13 mouse cellular contexts compared by ENCODE assay signal in genomic region chr3:153715646-153716045, GRCm38 (mm10). TPM values are rescaled to one million over a fixed set of nuclear protein-coding genes. Genes with fewer than 3 reads are reported as not detected.
DNase-seq lines count a peak whose midpoint lies in the region; ATAC-seq and TF ChIP-seq lines count a peak whose summit lies in the region.
"Had no signal": no experiment of that assay in that cellular context is flagged by ENCODE, and none has a peak within 500 bp of the region (broad histone marks: within the 10 kb centered on the region; RNA-seq: fewer than 3 reads in every experiment).

No protein-coding gene starts in this region.

- ATAC-seq in forebrain, embryonic 12.5 days (ENCODE audit: low FRiP score) = no peak
- peak; percentile 7; the same call in 1 of the 2 replicates for ATAC-seq in kidney, embryonic 16.5 days (ENCODE audit: low FRiP score, low TSS enrichment)
- ATAC-seq in intestine, embryonic 16.5 days = peak; percentile 25; the same call in 1 of the 2 replicates
- no peak for ATAC-seq in stomach, embryonic 15.5 days (ENCODE audit: insufficient read depth, low FRiP score, low read depth)
- ATAC-seq in midbrain, postnatal 0 days (ENCODE audit: low FRiP score) = no peak

- H3K36me3 ChIP-seq in forebrain, embryonic 10.5 days (replicated peaks) = peaks cover 17% of the 10 kb centered on the region
- no peaks in the 10 kb centered on the region; the same call in 1 of the 2 replicates for H3K36me3 ChIP-seq in forebrain, embryonic 12.5 days (replicated peaks)
- no peaks in the 10 kb centered on the region; the same call in 1 of the 2 replicates for H3K36me3 ChIP-seq in kidney, embryonic 16.5 days (ENCODE audit: insufficient read depth, low read length)
- H3K36me3 ChIP-seq in intestine, embryonic 16.5 days (ENCODE audit: control insufficient read depth, insufficient read depth, low read length) = no peaks in the 10 kb centered on the region
- no peaks in the 10 kb centered on the region for H3K36me3 ChIP-seq in stomach, embryonic 15.5 days
- H3K36me3 ChIP-seq in midbrain, postnatal 0 days (ENCODE audit: insufficient read depth, low read length) = no peaks in the 10 kb centered on the region
- H3K36me3 ChIP-seq: hindbrain, embryonic 12.5 days had no signal

- no peaks in the 10 kb centered on the region for H3K27me3 ChIP-seq in forebrain, embryonic 10.5 days (ENCODE audit: poor library complexity, severe bottlenecking)
- no peaks in the 10 kb centered on the region for H3K27me3 ChIP-seq in forebrain, embryonic 12.5 days
- H3K27me3 ChIP-seq in kidney, embryonic 16.5 days (ENCODE audit: insufficient read depth, low read length) = no peaks in the 10 kb centered on the region
- H3K27me3 ChIP-seq in intestine, embryonic 16.5 days (replicated peaks; ENCODE audit: control insufficient read depth, insufficient read depth, low read length) = no peaks in the 10 kb centered on the region
- no peaks in the 10 kb centered on the region for H3K27me3 ChIP-seq in stomach, embryonic 15.5 days (replicated peaks)
- H3K27me3 ChIP-seq in midbrain, postnatal 0 days (ENCODE audit: insufficient read depth, low read length) = no peaks in the 10 kb centered on the region
- H3K27me3 ChIP-seq: heart, embryonic 13.5 days; hindbrain, embryonic 12.5 days had no signal

- 63% methylated on average over 7 of the region's 7 CpGs for whole genome bisulfite sequencing in forebrain, embryonic 10.5 days
- 70% methylated on average over 7 of the region's 7 CpGs for WGBS in forebrain, embryonic 12.5 days
- 17% methylated on average over 7 of the region's 7 CpGs for WGBS in kidney, embryonic 16.5 days
- 51% methylated on average over 7 of the region's 7 CpGs for WGBS in intestine, embryonic 16.5 days
- 59% methylated on average over 7 of the region's 7 CpGs for WGBS in stomach, embryonic 15.5 days
- 65% methylated on average over 7 of the region's 7 CpGs for WGBS in midbrain, postnatal 0 days

- H3K27ac ChIP-seq in forebrain, embryonic 10.5 days = peak overlapping the region; percentile 59
- no peak overlapping the region for H3K27ac ChIP-seq in forebrain, embryonic 12.5 days
- peak overlapping the region; percentile 61 for H3K27ac ChIP-seq in kidney, embryonic 16.5 days (ENCODE audit: low read length)
- H3K27ac ChIP-seq in intestine, embryonic 16.5 days (ENCODE audit: low read length) = 0 out of 2 replicates have a peak overlapping the region, but pooled peaks have one; percentile 28
- no peak overlapping the region; the same call in 1 of the 2 replicates for H3K27ac ChIP-seq in stomach, embryonic 15.5 days
- no peak overlapping the region for H3K27ac ChIP-seq in midbrain, postnatal 0 days (ENCODE audit: low read depth, low read length)
- H3K27ac ChIP-seq: heart, embryonic 13.5 days; hindbrain, embryonic 12.5 days; layer of hippocampus, adult 2 months had no signal

- no peak overlapping the region for H3K4me3 ChIP-seq in forebrain, embryonic 10.5 days
- H3K4me3 ChIP-seq in forebrain, embryonic 12.5 days (replicated peaks) = no peak overlapping the region
- no peak overlapping the region for H3K4me3 ChIP-seq in kidney, embryonic 16.5 days (ENCODE audit: low read length)
- H3K4me3 ChIP-seq in intestine, embryonic 16.5 days (ENCODE audit: low read length) = no peak overlapping the region
- no peak overlapping the region for H3K4me3 ChIP-seq in stomach, embryonic 15.5 days (replicated peaks)
- no peak overlapping the region for H3K4me3 ChIP-seq in midbrain, postnatal 0 days (ENCODE audit: low read depth, low read length)
- H3K4me3 ChIP-seq: heart, embryonic 13.5 days; hindbrain, embryonic 12.5 days; layer of hippocampus, adult 2 months had no signal

- DNase-seq in forebrain, embryonic 10.5 days (ENCODE audit: extremely low spot score, low spot score) = peak; percentile 38
- DNase-seq in kidney, postnatal 25 days = no peak
- DNase-seq in right cerebral cortex, postnatal 25 days = no peak
- no peak for DNase-seq in midbrain, postnatal 0 days (ENCODE audit: low spot score)
- DNase-seq: adrenal gland, adult 8-10 months; cerebellum, postnatal 14 days had no signal

- no peak for TF ChIP-seq CTCF in midbrain, postnatal 0 days (IDR thresholded peaks at IDR 0.05)

- no peak overlapping the region for H3K4me2 ChIP-seq in forebrain, embryonic 12.5 days
- no peak overlapping the region for H3K4me2 ChIP-seq in kidney, embryonic 16.5 days (replicated peaks; ENCODE audit: low read depth, low read length)
- H3K4me2 ChIP-seq in intestine, embryonic 16.5 days (ENCODE audit: low read depth, low read length) = no peak overlapping the region
- 0 out of 2 replicates have a peak overlapping the region, but pooled peaks have one; percentile 10 for H3K4me2 ChIP-seq in stomach, embryonic 15.5 days
- no peak overlapping the region for H3K4me2 ChIP-seq in midbrain, postnatal 0 days (ENCODE audit: low read depth, low read length, poor library complexity, severe bottlenecking)
- H3K4me2 ChIP-seq: heart, embryonic 13.5 days; hindbrain, embryonic 12.5 days had no signal

- peaks cover 15% of the 10 kb centered on the region for H3K9me3 ChIP-seq in forebrain, embryonic 10.5 days
- H3K9me3 ChIP-seq in forebrain, embryonic 12.5 days = peaks cover 5% of the 10 kb centered on the region; the same call in 1 of the 2 replicates
- H3K9me3 ChIP-seq in kidney, embryonic 16.5 days (ENCODE audit: low read length) = peaks cover 4% of the 10 kb centered on the region; the same call in 1 of the 2 replicates
- no peaks in the 10 kb centered on the region for H3K9me3 ChIP-seq in intestine, embryonic 16.5 days (ENCODE audit: control insufficient read depth, low read length)
- H3K9me3 ChIP-seq in stomach, embryonic 15.5 days = no peaks in the 10 kb centered on the region
- H3K9me3 ChIP-seq in midbrain, postnatal 0 days (ENCODE audit: low read length) = no peaks in the 10 kb centered on the region

- H3K4me1 ChIP-seq in forebrain, embryonic 10.5 days = peaks cover 54% of the 10 kb centered on the region
- peaks cover 15% of the 10 kb centered on the region; the same call in 1 of the 2 replicates for H3K4me1 ChIP-seq in forebrain, embryonic 12.5 days
- peaks cover 49% of the 10 kb centered on the region for H3K4me1 ChIP-seq in kidney, embryonic 16.5 days (ENCODE audit: insufficient read depth, low read length)
- H3K4me1 ChIP-seq in intestine, embryonic 16.5 days (ENCODE audit: control insufficient read depth, insufficient read depth, low read length) = peaks cover 28% of the 10 kb centered on the region
- peaks cover 30% of the 10 kb centered on the region for H3K4me1 ChIP-seq in stomach, embryonic 15.5 days
- no peaks in the 10 kb centered on the region for H3K4me1 ChIP-seq in midbrain, postnatal 0 days (ENCODE audit: insufficient read depth, low read length)

- no peak overlapping the region for H3K9ac ChIP-seq in forebrain, embryonic 12.5 days
- no peak overlapping the region for H3K9ac ChIP-seq in kidney, embryonic 16.5 days (replicated peaks; ENCODE audit: low read length)
- H3K9ac ChIP-seq in intestine, embryonic 16.5 days (ENCODE audit: low read depth, low read length) = no peak overlapping the region
- no peak overlapping the region for H3K9ac ChIP-seq in stomach, embryonic 15.5 days
- no peak overlapping the region for H3K9ac ChIP-seq in midbrain, postnatal 0 days (replicated peaks; ENCODE audit: low read length, poor library complexity, severe bottlenecking)
- H3K9ac ChIP-seq: heart, embryonic 13.5 days; hindbrain, embryonic 12.5 days had no signal

RNA-seq across cellular contexts. Expression of gene St6galnac3, which starts 9.3 kb away (rescaled TPM):
- 40.0 and 40.5 TPM in 2 replicates for polyA plus RNA-seq in forebrain, embryonic 10.5 days (2016; fragmentation: Nextera tagmentation; extraction: Ambion mirVana)
- polyA plus RNA-seq in forebrain, embryonic 12.5 days (2016; fragmentation: Nextera tagmentation; extraction: Ambion mirVana) = 22.7 and 26.9 TPM in 2 replicates
- 71.6 and 75.8 TPM in 2 replicates for polyA plus RNA-seq in kidney, embryonic 16.5 days (2015; fragmentation: Nextera tagmentation; extraction: Ambion mirVana)
- 26.9 and 31.0 TPM in 2 replicates for polyA plus RNA-seq in intestine, embryonic 16.5 days (2015; fragmentation: Nextera tagmentation; extraction: Ambion mirVana)
- polyA plus RNA-seq in stomach, embryonic 15.5 days (2015; fragmentation: Nextera tagmentation; extraction: Ambion mirVana) = 36.6 and 39.8 TPM in 2 replicates
- 6.9 and 18.1 TPM in 2 replicates for total RNA-seq in midbrain, postnatal 0 days (2014; rRNA removed)
- 11.1 and 11.9 TPM in 2 replicates for polyA plus RNA-seq in midbrain, postnatal 0 days (2015; fragmentation: Nextera tagmentation; extraction: Ambion mirVana)

Comparison
In these comparisons a context has a peak if more than half of its experiments do, and no peak if none do; other contexts are left out.
1. H3K27ac ChIP-seq: peak in forebrain, embryonic 10.5 days (single experiment), kidney, embryonic 16.5 days (single experiment) and intestine, embryonic 16.5 days (single experiment); none in forebrain, embryonic 12.5 days (single experiment), stomach, embryonic 15.5 days (single experiment) and midbrain, postnatal 0 days (single experiment).
2. ATAC-seq: peak in kidney, embryonic 16.5 days (single experiment) and intestine, embryonic 16.5 days (single experiment); none in forebrain, embryonic 12.5 days (single experiment), stomach, embryonic 15.5 days (single experiment) and midbrain, postnatal 0 days (single experiment).